Mouse (Mus musculus) E14TG2a.4 (cell line): ENCODE results near the gene Map7d2.

Experiments used
- CTCF ChIP-seq: conservative IDR thresholded peaks from 2 replicates; pipeline ENCODE4 v1.5.1; 2014; ENCODE audit warnings: low read length
- NANOG ChIP-seq: IDR thresholded peaks from 2 replicates; pipeline ENCODE4 v1.6.1; 2014; ENCODE audit warnings: borderline replicate concordance, low read length, mixed read lengths
- POU5F1 ChIP-seq: IDR thresholded peaks from 2 replicates; pipeline ENCODE4 v1.6.1; 2014; ENCODE audit warnings: low read length, borderline replicate concordance

GRCm38 (mm10) chrX:159532427-159532810 is 118.0 kb downstream of the Map7d2 start:
- TF ChIP-seq CTCF: peak; percentile 60
- TF ChIP-seq POU5F1: no peak
- TF ChIP-seq NANOG: no peak
